Mouse (Mus musculus) gonadal fat pad, adult 2 months (tissue): Measurements from ENCODE around the gene Syne2. TPM values are rescaled to one million over a fixed set of nuclear protein-coding genes. Genes with fewer than 3 reads are reported as not detected.
"Not testable (repeated sequence)": the region's sequence is repeated elsewhere in the genome, so short reads cannot be mapped to it uniquely, and the experiment has no call there.

Source experiments
- DNase-seq: peaks from one replicate; pipeline ENCODE4 v3.0.0-alpha.2; 2012; ENCODE audit warnings: low read depth
- polyA plus RNA-seq: library from polyadenylated mRNA; depleted of rRNA; stranded (reverse); fragments of >200 nt; gene quantifications from 2 replicates; pipeline ENCODE4 v1.2.3, GENCODE M21; 2012; rRNA removed

The Syne2 gene
- polyA plus RNA-seq, 1 experiment = 90.7 TPM

GRCm38 (mm10) chr12:76095117-76096035 lies 277.4 kb downstream of the Syne2 start:
- DNase-seq = no peak

- no peak for DNase-seq
Measured at GRCm38 (mm10) chr12:76102621-76103020, 284.7 kb downstream of the Syne2 start.

GRCm38 (mm10) chr12:76104596-76105351 lies 286.8 kb downstream of the Syne2 start:
- no peak for DNase-seq

- DNase-seq = no peak
Measured at GRCm38 (mm10) chr12:76109646-76110405, 291.9 kb downstream of the Syne2 start.

GRCm38 (mm10) chr12:76111046-76111445 lies 293.1 kb downstream of the Syne2 start:
- DNase-seq = no peak

GRCm38 (mm10) chr12:76116577-76116976 lies 298.6 kb downstream of the Syne2 start:
- DNase-seq = no peak

GRCm38 (mm10) chr12:76117632-76118153 lies 299.8 kb downstream of the Syne2 start:
- no peak for DNase-seq

GRCm38 (mm10) chr12:76123223-76123622 lies 305.3 kb downstream of the Syne2 start:
- no peak for DNase-seq

GRCm38 (mm10) chr12:76128306-76128705 lies 310.4 kb downstream of the Syne2 start:
- DNase-seq = no peak

- DNase-seq = no peak
Measured at GRCm38 (mm10) chr12:76128831-76129230, 310.9 kb downstream of the Syne2 start.

- no peak for DNase-seq
Measured at GRCm38 (mm10) chr12:76130281-76130680, 312.3 kb downstream of the Syne2 start.

- no peak for DNase-seq
Measured at GRCm38 (mm10) chr12:76130891-76131290, 313.0 kb downstream of the Syne2 start.

- DNase-seq = no peak
Measured at GRCm38 (mm10) chr12:76132591-76132990, 314.7 kb downstream of the Syne2 start.

GRCm38 (mm10) chr12:76133081-76133480 lies 315.1 kb downstream of the Syne2 start:
- DNase-seq = not testable (repeated sequence)

- no peak for DNase-seq
Measured at GRCm38 (mm10) chr12:76136701-76137100, 318.8 kb downstream of the Syne2 start.

- DNase-seq = not testable (repeated sequence)
Measured at GRCm38 (mm10) chr12:76152389-76152788, 334.5 kb downstream of the Syne2 start.

Other genes starting within 250 kb of the Syne2 start
- gene Ppp2r5e, start 221.9 kb upstream of the Syne2 start, polyA plus RNA-seq = 9.0 and 11.4 TPM in 2 replicates
- gene Wdr89, start 148.6 kb upstream of the Syne2 start, polyA plus RNA-seq = 3.2 and 3.9 TPM in 2 replicates
- gene Sgpp1, start 82.4 kb upstream of the Syne2 start, polyA plus RNA-seq = 167 and 205 TPM in 2 replicates